Mouse (Mus musculus) stomach, embryonic 16.5 days (tissue): Measurements from ENCODE around the gene Palm3. TPM values are rescaled to one million over a fixed set of nuclear protein-coding genes. Genes with fewer than 3 reads are reported as not detected.
"Not testable (repeated sequence)": the region's sequence is repeated elsewhere in the genome, so short reads cannot be mapped to it uniquely, and the experiment has no call there.

Experiments
- ATAC-seq: fragments of 200-750 bp; cut with Nextera tagmentation; 2 replicates; pipeline ENCODE4 v1.8.0; 2017; ENCODE audit warnings: moderate number of reproducible peaks, moderate TSS enrichment; ENCODE audit not compliant: insufficient read depth, low FRiP score
- H3K27ac ChIP-seq: fragments of 300-500 bp; sonication (generic); 2 replicates; pipeline ENCODE4 v1.5.1; 2014; ENCODE audit warnings: low read length
- H3K27me3 ChIP-seq: fragments of 300-500 bp; sonication (generic); 2 replicates; pipeline ENCODE4 v1.6.1; 2014; ENCODE audit warnings: low read length, control low read depth, mixed read lengths; ENCODE audit not compliant: control insufficient read depth, insufficient read depth
- H3K36me3 ChIP-seq: fragments of 300-500 bp; sonication (generic); 2 replicates; pipeline ENCODE4 v1.6.1; 2014; ENCODE audit warnings: low read length; ENCODE audit not compliant: control insufficient read depth, insufficient read depth
- H3K4me1 ChIP-seq: fragments of 300-500 bp; sonication (generic); 2 replicates; pipeline ENCODE4 v1.6.1; 2014; ENCODE audit warnings: low read length, control low read depth, mixed read lengths; ENCODE audit not compliant: control insufficient read depth, insufficient read depth
- H3K4me2 ChIP-seq: fragments of 300-500 bp; sonication (generic); 2 replicates; pipeline ENCODE4 v1.6.1; 2014; ENCODE audit warnings: low read depth, low read length, mixed read lengths
- H3K4me3 ChIP-seq: fragments of 300-500 bp; sonication (generic); replicated peaks from 2 replicates; pipeline ENCODE4 v1.5.1; 2014; ENCODE audit warnings: mild to moderate bottlenecking, low read length
- H3K9ac ChIP-seq: fragments of 300-500 bp; sonication (generic); 2 replicates; pipeline ENCODE4 v1.6.1; 2014; ENCODE audit warnings: low read length
- H3K9me3 ChIP-seq: fragments of 300-500 bp; sonication (generic); replicated peaks from 2 replicates; pipeline ENCODE4 v1.6.1; 2016; ENCODE audit warnings: low read length, control low read depth; ENCODE audit not compliant: control insufficient read depth
- WGBS: fragments of 180-500 bp; shearing (Covaris S2); extraction: QIAGEN DNeasy Blood & Tissue Kit; methylation state at CpG from one replicate; pipeline ENCODE4 v1.1.7; 2014; 5-methylcytosine and 5-hydroxymethylcytosine counted together
- polyA plus RNA-seq: library from polyadenylated mRNA; unstranded; fragments of >200 nt; fragmentation: Nextera tagmentation; extraction: Ambion mirVana; gene quantifications from 2 replicates; pipeline ENCODE4 v1.2.1, GENCODE M21; 2015

Palm3 gene
- polyA plus RNA-seq, 1 experiment from 2014 or later = 4.1 TPM

DNA sequence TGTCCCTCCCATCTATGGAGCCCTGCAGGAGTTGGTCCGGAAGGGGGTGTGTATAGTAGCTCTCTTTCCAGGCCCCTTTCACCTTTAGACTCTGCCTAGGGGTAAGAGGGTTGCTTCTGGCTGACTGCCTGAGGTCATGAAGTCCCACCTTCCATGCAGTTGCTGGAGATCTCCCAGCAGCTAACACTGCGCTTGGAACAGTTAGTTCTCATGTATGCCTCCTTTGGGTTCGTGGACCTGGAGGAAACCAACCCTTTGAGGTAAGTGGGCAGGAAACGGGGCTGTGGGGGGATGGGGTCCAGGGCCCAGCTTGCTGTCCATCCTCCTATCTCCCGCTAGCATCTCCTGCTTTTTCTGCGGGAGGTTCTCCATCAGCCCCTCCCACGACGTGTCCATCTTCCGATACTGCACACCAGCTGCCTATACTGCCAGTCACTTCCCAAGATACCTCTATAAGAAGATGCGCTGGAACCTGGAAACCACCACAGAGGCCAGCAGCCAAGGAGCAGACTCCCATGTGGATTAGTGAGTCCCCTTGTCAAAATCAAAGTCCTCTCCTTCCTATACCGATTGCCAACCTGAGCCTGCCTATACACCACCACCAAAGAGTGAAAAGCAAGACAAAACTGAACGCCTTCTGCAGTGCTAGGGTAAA, 18.2 kb upstream of the Palm3 start:
- Histone ChIP-seq H3K9me3 (no peaks in the 10 kb centered on the region), H3K4me1 (peaks cover 28% of the 10 kb centered on the region), H3K27ac (no peak overlapping the region), H3K4me3 (no peak overlapping the region), H3K9ac (no peak overlapping the region), H3K27me3 (no peaks in the 10 kb centered on the region), H3K36me3 (peaks cover 7% of the 10 kb centered on the region; the same call in 1 of the 2 replicates), H3K4me2 (no peak overlapping the region)
- no peak for ATAC-seq
- WGBS = 70% methylated on average over 12 of the region's 12 CpGs

DNA sequence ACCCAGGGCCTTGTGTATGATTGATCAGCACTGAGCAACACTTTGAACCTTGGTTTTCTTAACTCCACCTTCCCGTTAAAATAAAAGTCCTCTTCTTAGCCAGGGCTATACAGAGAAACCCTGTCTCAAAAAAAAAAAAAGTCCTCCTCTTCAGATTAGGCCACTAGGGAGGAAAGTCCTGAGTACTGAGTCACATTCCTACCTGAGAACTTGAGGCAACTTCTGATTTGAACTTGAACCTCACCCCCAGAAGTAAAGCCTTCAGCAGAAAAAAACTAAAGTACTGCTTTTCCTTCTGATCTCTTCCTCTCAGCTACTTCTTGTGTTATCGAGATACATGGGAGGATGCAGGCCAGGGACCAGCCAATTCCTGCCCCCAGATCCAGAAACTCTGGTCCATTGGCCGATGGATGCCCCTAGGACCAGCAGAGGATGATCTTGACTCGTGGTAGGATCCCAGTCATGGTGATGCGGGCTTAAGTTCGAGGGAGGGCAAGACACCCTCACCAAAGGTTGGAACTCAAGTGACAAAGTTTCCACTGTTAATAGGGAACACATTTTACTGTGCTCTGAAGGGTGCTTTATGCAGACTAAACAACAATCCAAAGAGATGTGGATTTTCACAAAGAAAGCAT, 17.5 kb upstream of the Palm3 start:
- H3K9ac ChIP-seq = peak overlapping the region; percentile 81

DNA sequence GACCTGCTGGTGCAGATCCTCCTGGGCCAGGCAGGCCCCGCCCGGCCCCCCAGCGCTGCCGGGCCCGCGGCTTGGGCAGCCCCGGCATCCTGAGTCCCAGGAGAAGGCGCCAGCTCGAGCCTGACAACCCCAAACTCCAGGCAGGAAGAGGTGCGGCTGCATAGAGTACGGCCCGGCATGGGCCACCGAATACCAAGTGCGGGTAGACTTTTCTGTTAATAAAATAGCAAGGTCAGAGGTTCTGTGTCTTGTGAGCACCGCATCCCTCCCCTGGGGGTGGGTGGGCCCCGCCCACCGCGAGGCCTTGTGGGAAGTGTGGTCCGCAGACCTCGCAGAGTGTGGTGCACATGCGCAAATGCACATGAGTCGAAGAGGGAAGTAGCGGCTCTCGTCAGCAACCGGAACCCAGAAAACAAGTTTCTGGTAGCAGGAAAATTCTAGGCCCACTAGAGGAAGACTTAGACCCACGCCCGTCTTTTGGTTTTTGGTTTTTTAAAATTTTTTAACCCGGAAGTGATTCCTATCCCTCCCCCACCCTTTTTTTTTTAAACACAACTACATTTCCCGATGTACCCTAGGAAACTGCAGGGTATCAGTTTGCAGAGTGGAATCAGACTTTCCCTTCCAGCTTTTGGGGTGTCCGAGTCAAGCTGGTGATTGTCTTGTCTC, 16.6 kb upstream of the Palm3 start:
- peaks cover 19% of the 10 kb centered on the region for H3K4me1 ChIP-seq
- H3K9ac ChIP-seq = peak overlapping the region; percentile 81
- H3K9me3 ChIP-seq = no peaks in the 10 kb centered on the region
- H3K27me3 ChIP-seq = no peaks in the 10 kb centered on the region
- WGBS = under 1% methylated on average over 30 of the region's 30 CpGs
- peak overlapping the region; percentile 53 for H3K27ac ChIP-seq
- ATAC-seq = peak; percentile 90
- H3K4me3 ChIP-seq = peak overlapping the region; percentile 65
- peak overlapping the region; percentile 88 for H3K4me2 ChIP-seq
- H3K36me3 ChIP-seq = peaks cover 4% of the 10 kb centered on the region; the same call in 1 of the 2 replicates

More for the DNA sequence above, 17.5 kb upstream of the Palm3 start:
- Histone ChIP-seq H3K4me1 (peaks cover 26% of the 10 kb centered on the region), H3K9me3 (no peaks in the 10 kb centered on the region), H3K27ac (no peak overlapping the region), H3K4me3 (peak overlapping the region; percentile 65), H3K27me3 (no peaks in the 10 kb centered on the region), H3K4me2 (peak overlapping the region; percentile 88), H3K36me3 (peaks cover 7% of the 10 kb centered on the region; the same call in 1 of the 2 replicates)
- ATAC-seq = no peak
- WGBS = 78% methylated on average over 6 of the region's 6 CpGs

DNA sequence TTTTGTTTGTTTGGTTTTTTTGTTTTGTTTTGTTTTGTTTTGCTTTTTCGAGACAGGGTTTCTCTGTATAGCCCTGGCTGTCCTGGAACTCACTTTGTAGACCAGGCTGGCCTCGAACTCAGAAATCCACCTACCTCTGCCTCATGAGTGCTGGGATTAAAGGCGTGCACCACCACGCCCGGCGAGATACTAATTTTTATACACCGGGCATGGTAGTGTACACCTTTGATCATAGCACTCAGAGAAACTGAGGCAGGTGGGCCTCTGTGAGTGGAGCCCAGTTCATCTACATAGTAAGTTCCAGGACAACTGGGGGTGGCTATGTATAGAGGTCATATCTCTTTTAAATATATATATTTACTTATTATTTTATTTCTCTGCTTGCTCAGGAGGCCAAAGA, 15.8 kb upstream of the Palm3 start:
- not testable (repeated sequence) for H3K9ac ChIP-seq, H3K27me3 ChIP-seq, H3K4me3 ChIP-seq, H3K36me3 ChIP-seq, H3K9me3 ChIP-seq, ATAC-seq, H3K27ac ChIP-seq
- H3K4me1 ChIP-seq = peaks cover 21% of the 10 kb centered on the region
- peak overlapping the region; percentile 88; the same call in 1 of the 2 replicates for H3K4me2 ChIP-seq
- WGBS = 90% methylated on average over 7 of the region's 7 CpGs

DNA sequence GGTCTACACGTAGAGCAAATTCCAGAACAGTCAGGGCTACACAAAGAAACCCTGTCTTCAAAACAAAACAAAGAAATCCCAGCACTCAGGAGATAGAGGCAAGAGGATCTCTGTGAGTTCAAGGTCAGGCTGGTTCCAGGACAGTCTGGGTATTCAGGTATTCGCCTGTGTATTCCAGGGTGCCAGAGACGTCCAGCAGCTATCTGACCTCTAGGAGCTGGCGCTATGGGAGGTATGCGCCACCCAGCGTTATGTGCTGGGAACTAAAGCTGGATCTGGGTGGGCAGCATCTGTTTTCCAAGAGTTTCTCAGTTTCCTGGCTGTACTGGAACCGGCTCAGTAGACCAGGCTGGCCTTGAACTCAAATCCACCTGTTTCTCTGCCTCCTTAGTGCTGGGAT, 12.9 kb upstream of the Palm3 start:
- H3K4me3 ChIP-seq = no peak overlapping the region
- H3K4me2 ChIP-seq = no peak overlapping the region
- H3K9ac ChIP-seq = no peak overlapping the region
- peaks cover 34% of the 10 kb centered on the region for H3K4me1 ChIP-seq
- no peak overlapping the region for H3K27ac ChIP-seq
- ATAC-seq = no peak
- peaks cover 31% of the 10 kb centered on the region for H3K27me3 ChIP-seq
- no peaks in the 10 kb centered on the region for H3K9me3 ChIP-seq
- 34% methylated on average over 7 of the region's 7 CpGs for WGBS
- H3K36me3 ChIP-seq = no peaks in the 10 kb centered on the region

DNA sequence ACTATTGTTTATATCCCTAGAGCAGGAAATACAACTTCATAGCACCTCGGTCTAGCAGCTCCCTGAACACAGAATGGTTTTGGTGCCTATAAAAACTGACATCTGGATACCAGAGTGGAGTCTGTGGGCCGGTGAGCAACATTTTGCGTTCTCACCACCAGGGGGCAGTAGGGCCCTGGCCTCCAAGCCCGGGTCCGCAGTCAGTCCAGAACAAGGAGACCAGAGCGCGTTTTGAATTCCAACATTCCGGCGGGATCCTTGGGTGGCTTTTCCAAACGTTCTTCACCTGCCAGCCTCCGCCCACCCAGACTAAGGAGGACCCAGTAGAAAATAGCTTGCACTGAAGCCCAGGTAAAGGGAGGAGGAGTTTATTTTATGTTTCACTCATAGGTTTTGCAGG, 11.4 kb upstream of the Palm3 start:
- no peak overlapping the region for H3K27ac ChIP-seq
- H3K36me3 ChIP-seq = no peaks in the 10 kb centered on the region
- H3K4me1 ChIP-seq = peaks cover 26% of the 10 kb centered on the region
- under 1% methylated on average over 11 of the region's 11 CpGs for WGBS
- no peaks in the 10 kb centered on the region for H3K9me3 ChIP-seq
- H3K4me2 ChIP-seq = no peak overlapping the region
- no peak overlapping the region for H3K9ac ChIP-seq
- H3K4me3 ChIP-seq = no peak overlapping the region
- H3K27me3 ChIP-seq = peaks cover 33% of the 10 kb centered on the region
- no peak for ATAC-seq

DNA sequence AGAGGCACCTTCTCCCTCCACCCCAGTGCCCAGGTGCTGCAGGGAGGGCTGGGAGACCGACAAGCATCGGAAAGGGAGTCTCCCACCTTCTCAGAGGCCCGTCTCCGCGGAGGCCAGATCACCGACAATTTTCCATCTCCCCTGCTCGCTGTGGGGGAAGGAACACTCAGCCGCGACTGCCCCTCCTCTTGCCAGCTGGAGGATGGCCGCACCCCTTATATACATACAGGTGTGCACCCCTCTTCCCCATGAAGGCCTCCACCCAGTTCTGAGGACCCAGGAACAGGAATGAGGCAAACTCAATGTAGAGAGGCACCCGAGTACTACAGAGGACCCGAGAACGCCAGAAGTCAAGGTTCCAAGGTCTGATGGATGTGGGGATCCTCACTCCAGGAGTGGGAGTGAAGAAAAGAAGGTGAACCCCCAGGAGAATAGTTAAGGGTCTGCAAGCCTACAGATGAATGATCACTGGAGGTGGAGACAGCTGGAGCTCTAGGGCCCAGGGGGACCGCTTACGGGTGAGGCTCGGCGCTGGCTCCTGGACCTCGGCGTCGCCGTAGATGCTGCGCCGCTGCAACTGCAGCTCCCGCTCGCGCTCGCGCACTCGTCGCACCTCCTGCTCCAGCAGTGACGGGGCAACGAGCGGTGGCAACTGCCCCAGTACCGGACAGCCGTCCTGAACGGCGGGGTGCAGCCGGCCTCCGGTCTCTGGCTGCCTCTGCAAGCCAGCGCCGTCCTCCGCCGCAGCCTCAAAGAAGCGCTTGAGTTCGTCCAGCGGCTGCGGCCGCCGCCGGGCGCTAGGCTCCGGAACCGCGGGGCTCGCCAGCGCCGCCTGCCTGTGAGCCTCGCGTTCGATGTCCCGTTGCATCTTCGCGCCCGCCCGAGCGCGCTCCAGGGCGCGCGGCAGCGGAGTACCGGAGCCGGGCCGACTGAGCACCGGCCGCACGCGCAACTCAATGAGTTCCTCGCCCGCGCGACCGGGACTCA, 10.4 kb upstream of the Palm3 start:
- peak; percentile 42; the same call in 1 of the 2 replicates for ATAC-seq
- H3K27ac ChIP-seq = no peak overlapping the region
- peak overlapping the region; percentile 58 for H3K9ac ChIP-seq
- H3K9me3 ChIP-seq = no peaks in the 10 kb centered on the region
- H3K36me3 ChIP-seq = no peaks in the 10 kb centered on the region
- peak overlapping the region; percentile 80 for H3K4me2 ChIP-seq
- WGBS = under 1% methylated on average over 83 of the region's 83 CpGs
- H3K4me1 ChIP-seq = peaks cover 26% of the 10 kb centered on the region
- H3K4me3 ChIP-seq = peak overlapping the region; percentile 51
- H3K27me3 ChIP-seq = peaks cover 33% of the 10 kb centered on the region

DNA sequence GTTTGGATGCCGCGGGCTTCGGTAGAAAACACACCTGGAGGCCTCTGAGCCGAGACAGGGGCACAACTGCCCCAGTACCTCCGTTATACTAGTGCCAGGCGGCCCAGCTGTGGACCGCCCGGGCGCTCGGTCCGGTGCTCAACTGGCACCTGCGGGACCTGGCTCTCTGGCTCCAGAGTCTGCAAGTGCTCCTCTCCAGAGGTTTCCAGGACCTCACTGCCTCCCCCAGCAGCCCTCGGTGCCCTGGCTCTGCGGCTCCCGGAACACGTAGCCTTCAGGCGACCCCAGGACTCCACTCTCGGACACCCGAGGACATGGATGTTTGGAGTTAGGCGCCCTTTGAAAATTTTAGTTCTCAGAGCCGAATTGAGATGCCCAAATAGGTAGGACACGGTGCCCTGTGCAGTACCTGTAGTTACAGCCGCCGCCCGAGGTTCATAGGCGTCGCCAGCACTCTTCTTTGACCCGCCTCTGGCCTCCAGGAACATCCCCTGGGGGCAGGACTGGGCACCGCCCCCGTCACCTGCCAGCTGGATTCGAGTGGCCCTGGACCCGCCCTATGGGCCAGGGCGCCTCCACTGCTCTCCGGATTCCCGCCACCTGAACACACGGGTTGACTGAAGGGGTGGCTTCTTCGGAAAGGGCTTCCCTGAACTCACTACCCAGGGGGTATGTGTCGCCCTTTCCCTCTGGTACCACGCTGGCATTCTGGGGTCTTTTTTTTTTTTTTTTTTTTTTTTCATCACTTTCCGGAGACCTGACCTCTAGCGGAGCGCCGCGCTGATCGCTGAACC, 9.4 kb upstream of the Palm3 start, which contains the start of gene 2210011C24Rik:
Gene 2210011C24Rik (minus strand): TSS at position 467 of the 794 bp plus-strand sequence.
- ATAC-seq = peak; percentile 42; the same call in 1 of the 2 replicates
- Histone ChIP-seq H3K27ac (no peak within 1 kb of the TSS), H3K36me3 (no peaks in the 10 kb centered on the region), H3K4me1 (peaks cover 26% of the 10 kb centered on the region), H3K4me2 (peak within 1 kb of the TSS; percentile 80), H3K9me3 (no peaks in the 10 kb centered on the region), H3K9ac (peak within 1 kb of the TSS; percentile 58), H3K4me3 (peak within 1 kb of the TSS; percentile 51), H3K27me3 (peaks cover 33% of the 10 kb centered on the region)
- WGBS = 1% methylated on average over 45 of the region's 45 CpGs
